ENCODE assay signal across 8 mouse cellular contexts in the genomic region with DNA sequence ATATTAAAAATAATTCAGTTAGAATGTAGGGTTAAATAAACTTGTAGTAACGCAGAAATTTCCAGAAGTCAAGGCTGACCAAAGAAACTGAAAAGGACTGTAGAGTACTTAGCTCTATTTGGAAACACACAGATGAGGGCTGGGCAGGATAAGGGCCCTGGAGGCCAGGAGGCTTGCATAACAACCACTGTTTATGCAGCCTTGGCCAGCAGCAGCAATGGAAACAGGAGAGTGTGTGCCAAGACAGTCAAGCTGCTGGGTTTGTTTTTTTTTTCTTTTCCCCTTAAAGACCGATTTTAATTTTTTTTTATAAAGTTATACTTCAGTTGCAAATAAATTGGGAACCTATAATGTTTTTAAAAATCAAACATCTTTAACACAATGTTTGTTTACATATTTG. TPM values are rescaled to one million over a fixed set of nuclear protein-coding genes. Genes with fewer than 3 reads are reported as not detected.
DNase-seq lines count a peak whose midpoint lies in the region; ATAC-seq and TF ChIP-seq lines count a peak whose summit lies in the region.

No protein-coding gene starts in this region.

- H3K9ac ChIP-seq in embryonic facial prominence, embryonic 15.5 days: no peak overlapping the region

- H3K4me1 ChIP-seq in embryonic facial prominence, embryonic 15.5 days: peaks cover 18% of the 10 kb centered on the region

- no peak for TF ChIP-seq CTCF in left cerebral cortex, adult 2 months (IDR thresholded peaks at IDR 0.05)

- H3K36me3 ChIP-seq in embryonic facial prominence, embryonic 15.5 days: no peaks in the 10 kb centered on the region

- H3K27me3 ChIP-seq in embryonic facial prominence, embryonic 15.5 days: no peaks in the 10 kb centered on the region

- H3K9me3 ChIP-seq in embryonic facial prominence, embryonic 15.5 days (replicated peaks): no peaks in the 10 kb centered on the region

- 31% methylated on average over 2 of the region's 2 CpGs for WGBS in embryonic facial prominence, embryonic 15.5 days

- H3K27ac ChIP-seq in left cerebral cortex, adult 2 months: peak overlapping the region; percentile 68
- H3K27ac ChIP-seq in embryonic facial prominence, embryonic 15.5 days (replicated peaks): 0 out of 2 replicates have a peak overlapping the region, but pooled peaks have one; percentile 60

- DNase-seq in left cerebral cortex, adult 2 months (ENCODE audit: extremely low spot score in 1 of 2, low spot score in 2 of 2): no peak
- no peak for DNase-seq in left cerebral cortex, postnatal 36 days (ENCODE audit: low spot score in 2 of 2)
- peak; percentile 86 for DNase-seq in adrenal gland, postnatal 14 days
- peak; percentile 84 for DNase-seq in heart, postnatal 4 days
- peak; percentile 83 to 93 for DNase-seq in lung, postnatal 4 days
- DNase-seq in thymus, postnatal 10 days (ENCODE audit: low spot score in 2 of 2): no peak

- peak; percentile 92 for ATAC-seq in embryonic facial prominence, embryonic 15.5 days (ENCODE audit: insufficient number of reproducible peaks, low FRiP score, low TSS enrichment, low read depth)
- no peak for ATAC-seq in inflammation-experienced regulatory T-cells, adult 6 months

- no peak overlapping the region for H3K4me2 ChIP-seq in embryonic facial prominence, embryonic 15.5 days (replicated peaks)

- no peak overlapping the region for H3K4me3 ChIP-seq in left cerebral cortex, adult 2 months
- no peak overlapping the region for H3K4me3 ChIP-seq in embryonic facial prominence, embryonic 15.5 days (replicated peaks)

- intact Hi-C loops in left cerebral cortex, adult 2 months (cut with DNase I): no loop called here
- intact Hi-C loops in left cerebral cortex, postnatal 36 days (cut with DNase I): no loop called here

RNA-seq across cellular contexts. Expression of a gene that starts 13.1 kb away (rescaled TPM):
- total RNA-seq in left cerebral cortex, adult 2 months (2021): 1 to 10 TPM; 1.5 to 2.1 TPM
- total RNA-seq in left cerebral cortex, postnatal 36 days (2021): 1 to 10 TPM; 1.4 to 1.6 TPM
- 1.3 TPM in 2 replicates for total RNA-seq in adrenal gland, postnatal 14 days (2021)
- polyA plus RNA-seq in embryonic facial prominence, embryonic 15.5 days (2015; fragmentation: Nextera tagmentation; extraction: Ambion mirVana): 0.79 and 1.7 TPM in 2 replicates
- 1 to 10 TPM; 1.4 TPM for total RNA-seq in heart, postnatal 4 days (2021)
- 1 to 10 TPM; 5.6 to 8.2 (median 8.1) TPM for polyA plus RNA-seq in inflammation-experienced regulatory T-cells, adult 6 months (2017; shearing (Covaris generic))

RNA-seq across cellular contexts. Expression of a gene that starts 24.6 kb away (rescaled TPM):
- total RNA-seq in left cerebral cortex, adult 2 months (2021): 1 to 10 TPM; 2.2 to 2.4 TPM
- total RNA-seq in left cerebral cortex, postnatal 36 days (2021): 1 to 10 TPM; 2.2 to 2.6 TPM
- 8.3 and 12.0 TPM in 2 replicates for total RNA-seq in adrenal gland, postnatal 14 days (2021)
- polyA plus RNA-seq in embryonic facial prominence, embryonic 15.5 days (2015; fragmentation: Nextera tagmentation; extraction: Ambion mirVana): 2.2 and 2.3 TPM in 2 replicates
- 10 to 100 TPM; 13.2 to 13.8 TPM for total RNA-seq in heart, postnatal 4 days (2021)
- under 1 TPM in 2 of 3 experiments, not detected in 1; 0.07 to 0.23 TPM for polyA plus RNA-seq in inflammation-experienced regulatory T-cells, adult 6 months (2017; shearing (Covaris generic))

RNA-seq across cellular contexts. Expression of a gene that starts 59.0 kb away (rescaled TPM):
- total RNA-seq in left cerebral cortex, adult 2 months (2021): 10 to 100 TPM; 17.7 to 18.0 TPM
- 10 to 100 TPM; 13.8 to 17.2 TPM for total RNA-seq in left cerebral cortex, postnatal 36 days (2021)
- total RNA-seq in adrenal gland, postnatal 14 days (2021): 21.8 and 27.5 TPM in 2 replicates
- 12.7 and 13.4 TPM in 2 replicates for polyA plus RNA-seq in embryonic facial prominence, embryonic 15.5 days (2015; fragmentation: Nextera tagmentation; extraction: Ambion mirVana)
- 1 to 10 TPM; 9.5 to 9.9 TPM for total RNA-seq in heart, postnatal 4 days (2021)
- 1 to 10 TPM; 3.8 to 5.3 (median 4.3) TPM for polyA plus RNA-seq in inflammation-experienced regulatory T-cells, adult 6 months (2017; shearing (Covaris generic))

Comparison
In these comparisons a context has a peak if more than half of its experiments do, and no peak if none do; other contexts are left out.
1. DNase-seq: peak in adrenal gland, postnatal 14 days (single experiment), heart, postnatal 4 days (single experiment) and lung, postnatal 4 days (2 of 2); none in left cerebral cortex, adult 2 months (0 of 2), left cerebral cortex, postnatal 36 days (0 of 2) and thymus, postnatal 10 days (0 of 2).